Mouse (Mus musculus): ENCODE data around the gene B3gat1.

Gene B3gat1

GRCm38 (mm10) chr9:26776122-26776902 lies 42.8 kb downstream of the B3gat1 start:
- in situ Hi-C loops (cut with MboI): no loop called here

- in situ Hi-C loops (cut with MboI): no loop called here
Measured at GRCm38 (mm10) chr9:26778421-26778820, 44.9 kb downstream of the B3gat1 start.

- in situ Hi-C loops (cut with MboI): no loop called here
Measured at GRCm38 (mm10) chr9:26783414-26783975, 50.0 kb downstream of the B3gat1 start.

- in situ Hi-C loops (cut with MboI): no loop called here
Measured at GRCm38 (mm10) chr9:26792829-26793228, 59.3 kb downstream of the B3gat1 start.

GRCm38 (mm10) chr9:26798205-26798604 lies 64.7 kb downstream of the B3gat1 start:
- in situ Hi-C loops (cut with MboI): no loop called here

GRCm38 (mm10) chr9:26798731-26799130 lies 65.2 kb downstream of the B3gat1 start:
- in situ Hi-C loops (cut with MboI): no loop called here

GRCm38 (mm10) chr9:26800357-26800756 lies 66.8 kb downstream of the B3gat1 start:
- in situ Hi-C loops (cut with MboI): no loop called here

GRCm38 (mm10) chr9:26804321-26804720 lies 70.8 kb downstream of the B3gat1 start:
- in situ Hi-C loops (cut with MboI): no loop called here

GRCm38 (mm10) chr9:26805935-26806666 lies 72.6 kb downstream of the B3gat1 start, which contains the start of gene Glb1l2:
Gene Glb1l2, minus strand, starts transcription at chr9:26806468.
- in situ Hi-C loops (cut with MboI): no loop called here

GRCm38 (mm10) chr9:26808735-26809134 lies 75.2 kb downstream of the B3gat1 start:
- in situ Hi-C loops (cut with MboI): no loop called here
